Mouse (Mus musculus) testis, adult 2 months (tissue): ENCODE measurements around the gene Slc26a10.

ENCODE experiments used
- CTCF ChIP-seq: fragments of 200-500 bp; IDR thresholded peaks from 2 replicates; pipeline ENCODE4 v1.5.1; 2012; ENCODE audit warnings: low read depth, mild to moderate bottlenecking, inconsistent platforms, low read length, moderate library complexity; ENCODE audit not compliant: control insufficient read depth, insufficient read depth, insufficient replicate concordance
- POLR2A ChIP-seq: fragments of 200-500 bp; IDR thresholded peaks from 2 replicates; pipeline ENCODE4 v1.6.1; 2012; ENCODE audit warnings: low read depth, mild to moderate bottlenecking, inconsistent platforms, low read length, moderate library complexity; ENCODE audit not compliant: control insufficient read depth

GRCm38 (mm10) chr10:127189651-127190381, 9.4 kb upstream of the Slc26a10 start, which contains the start of gene Arhgef25:
- TF ChIP-seq POLR2A (no peak), CTCF (no peak)
